Mouse (Mus musculus): ENCODE data around the gene Cadm3. TPM values are rescaled to one million over a fixed set of nuclear protein-coding genes. Genes with fewer than 3 reads are reported as not detected.

The Cadm3 gene
- not detected in 2 replicates for total RNA-seq (2012; rRNA removed)
- total RNA-seq (2014; rRNA removed): not detected in 2 replicates
- polyA plus RNA-seq (2012; ENCODE audit: insufficient read length, low read depth): not detected in 2 replicates

- Histone ChIP-seq H3K9ac (ENCODE audit: insufficient read depth, low read depth) (no peak within 1 kb of the TSS), H3K4me3 (replicated peaks in 1 of 3; ENCODE audit: low read depth in 2 of 3, low read length in 2 of 3, poor library complexity in 1 of 3) (no peak within 1 kb of the TSS), H3K27me3 (replicated peaks) (peaks cover 44% of the 10 kb centered on the region), H3K36me3 (replicated peaks in 1 of 2; ENCODE audit: control insufficient read depth in 1 of 2, insufficient read depth in 1 of 2, low read length in 1 of 2) (no peaks in the 10 kb centered on the region), H3K4me1 (ENCODE audit: control insufficient read depth in 1 of 2, insufficient read depth in 2 of 2) (peaks cover 4 to 17% of the 10 kb centered on the region in 2 experiments), H3K9me3 (replicated peaks; ENCODE audit: low read length) (no peaks in the 10 kb centered on the region), H3K4me2 (ENCODE audit: insufficient read depth, low read depth, poor library complexity, severe bottlenecking) (no peak within 1 kb of the TSS), H3K79me2 (replicated peaks; ENCODE audit: control insufficient read depth, extremely low read depth, insufficient read depth, poor library complexity, severe bottlenecking) (no peaks in the 10 kb centered on the region), H3K27ac (ENCODE audit: insufficient read depth, low read depth) (no peak within 1 kb of the TSS)
- in situ Hi-C loops (cut with MboI; ENCODE audit: low pct_ligation_motif_present, low pct_unique_long_range_greater_than_20kb, low sequenced_read_pairs) (no loop called here), dilution Hi-C loops (cut with MboI; ENCODE audit: extremely low pct_ligation_motif_present, extremely low pct_unique_long_range_greater_than_20kb, low sequenced_read_pairs) (no loop called here)
- DNase-seq (ENCODE audit: extremely low read depth): no peak
- TF ChIP-seq RAD21 (IDR thresholded peaks at IDR 0.05; ENCODE audit: low read depth, low read length) (no peak), CHD2 (IDR thresholded peaks at IDR 0.05; ENCODE audit: low read length) (no peak), BHLHE40 (IDR thresholded peaks at IDR 0.05; ENCODE audit: low read depth, low read length) (no peak), SIN3A (IDR thresholded peaks at IDR 0.05; ENCODE audit: low read length) (no peak), MAFK (IDR thresholded peaks at IDR 0.05; ENCODE audit: insufficient replicate concordance, low read length) (no peak), USF1 (IDR thresholded peaks at IDR 0.05; ENCODE audit: low read depth, low read length) (no peak), RCOR1 (conservative IDR thresholded peaks at IDR 0.05; ENCODE audit: low read depth, low read length) (no peak), ZNF384 (IDR thresholded peaks at IDR 0.05; ENCODE audit: low read depth, low read length) (no peak), MAZ (IDR thresholded peaks at IDR 0.05; ENCODE audit: low read depth, low read length) (no peak), MYC (IDR thresholded peaks at IDR 0.05; ENCODE audit: low read depth, low read length) (no peak), POLR2AphosphoS2 (IDR thresholded peaks at IDR 0.05; ENCODE audit: low read depth, low read length) (no peak), IRF4 (IDR thresholded peaks at IDR 0.05; ENCODE audit: low read depth, low read length) (no peak), SMC3 (IDR thresholded peaks at IDR 0.05; ENCODE audit: low read depth, low read length) (no peak)
These were observed at the start of gene Cadm3 for GRCm38 (mm10) chr1:173367356-173368046. Gene Cadm3, minus strand, starts transcription at chr1:173367695.

- in situ Hi-C loops (cut with MboI; ENCODE audit: low pct_ligation_motif_present, low pct_unique_long_range_greater_than_20kb, low sequenced_read_pairs): no loop called here
- dilution Hi-C loops (cut with MboI; ENCODE audit: extremely low pct_ligation_motif_present, extremely low pct_unique_long_range_greater_than_20kb, low sequenced_read_pairs): no loop called here
- H3K27ac ChIP-seq (ENCODE audit: insufficient read depth, low read depth): no peak overlapping the region
- TF ChIP-seq USF1 (IDR thresholded peaks at IDR 0.05; ENCODE audit: low read depth, low read length) (no peak), CTCF (conservative IDR thresholded peaks at IDR 0.05 in 1 of 2, IDR thresholded peaks at IDR 0.05 in 1 of 2; ENCODE audit: low read depth in 2 of 2, low read length in 2 of 2) (no peak), ELF1 (IDR thresholded peaks at IDR 0.05; ENCODE audit: low read depth, low read length) (no peak), KAT2A (IDR thresholded peaks at IDR 0.05; ENCODE audit: insufficient replicate concordance, low read length) (no peak)
- no peak overlapping the region for H3K9ac ChIP-seq (ENCODE audit: insufficient read depth, low read depth)
- H3K4me3 ChIP-seq (replicated peaks in 1 of 3; ENCODE audit: low read depth in 2 of 3, low read length in 2 of 3, poor library complexity in 1 of 3): no peak overlapping the region
- H3K36me3 ChIP-seq (replicated peaks in 1 of 2; ENCODE audit: control insufficient read depth in 1 of 2, insufficient read depth in 1 of 2, low read length in 1 of 2): no peaks in the 10 kb centered on the region
- H3K9me3 ChIP-seq (replicated peaks; ENCODE audit: low read length): no peaks in the 10 kb centered on the region
- peaks cover 0 to 29% of the 10 kb centered on the region in 2 experiments; a peak in 3 of 4 replicates for H3K4me1 ChIP-seq (ENCODE audit: control insufficient read depth in 1 of 2, insufficient read depth in 2 of 2)
- 0 out of 2 replicates have a peak, but pooled peaks cover under 1% of the 10 kb centered on the region for H3K79me2 ChIP-seq (replicated peaks; ENCODE audit: control insufficient read depth, extremely low read depth, insufficient read depth, poor library complexity, severe bottlenecking)
- no peak overlapping the region for H3K4me2 ChIP-seq (ENCODE audit: insufficient read depth, low read depth, poor library complexity, severe bottlenecking)
- no peak for DNase-seq (ENCODE audit: extremely low read depth)
- H3K27me3 ChIP-seq (replicated peaks): no peaks in the 10 kb centered on the region
These were observed 47.1 kb upstream of the Cadm3 start for GRCm38 (mm10) chr1:173414631-173415030.
